Mouse (Mus musculus) thymus, adult 2 months (tissue): ENCODE data around the gene Nxph4. TPM values are rescaled to one million over a fixed set of nuclear protein-coding genes. Genes with fewer than 3 reads are reported as not detected.
A peak's percentile ranks its signal among the peaks of the same experiment; 100 is the strongest.

ENCODE experiments used
- DNase-seq: peaks from one replicate; pipeline ENCODE4 v3.0.0; 2021
- H3K27ac ChIP-seq: fragments of 200-500 bp; 2 replicates; pipeline ENCODE4 v1.5.1; 2012; ENCODE audit warnings: low read length, control low read depth; ENCODE audit not compliant: control insufficient read depth, insufficient read depth
- H3K27me3 ChIP-seq: fragments of 200-500 bp; 2 replicates; pipeline ENCODE4 v1.6.1; 2012; ENCODE audit warnings: mild to moderate bottlenecking, low read length, moderate library complexity, mixed read lengths; ENCODE audit not compliant: control insufficient read depth, insufficient read depth
- H3K36me3 ChIP-seq: fragments of 200-500 bp; 2 replicates; pipeline ENCODE4 v1.6.1; 2012; ENCODE audit warnings: mild to moderate bottlenecking, low read length, moderate library complexity; ENCODE audit not compliant: control insufficient read depth, insufficient read depth
- H3K4me1 ChIP-seq: fragments of 200-500 bp; replicated peaks from 2 replicates; pipeline ENCODE4 v1.6.1; 2012; ENCODE audit warnings: low read length; ENCODE audit not compliant: control insufficient read depth, insufficient read depth
- H3K4me3 ChIP-seq: fragments of 200-500 bp; 2 replicates; pipeline ENCODE4 v1.5.1; 2012; ENCODE audit warnings: mild to moderate bottlenecking, low read length, control low read depth, moderate library complexity; ENCODE audit not compliant: control insufficient read depth, insufficient read depth
- CTCF ChIP-seq: fragments of 200-500 bp; IDR thresholded peaks from 2 replicates; pipeline ENCODE4 v1.5.1; 2012; ENCODE audit warnings: mild to moderate bottlenecking, control low read depth, low read length, moderate library complexity, borderline replicate concordance; ENCODE audit not compliant: control insufficient read depth, poor library complexity, insufficient read depth; ENCODE audit errors: extremely low read depth
- POLR2A ChIP-seq: fragments of 200-500 bp; IDR thresholded peaks from 2 replicates; pipeline ENCODE4 v1.6.1; 2012; ENCODE audit warnings: mild to moderate bottlenecking, low read length, control low read depth, moderate library complexity; ENCODE audit not compliant: control insufficient read depth, poor library complexity, insufficient read depth; ENCODE audit errors: extremely low read depth
- WGBS: fragments of 180-500 bp; shearing (Covaris S2); methylation state at CpG from one replicate; pipeline ENCODE4 v1.1.7; 2018; 5-methylcytosine and 5-hydroxymethylcytosine counted together
- polyA plus RNA-seq: library from polyadenylated mRNA; depleted of rRNA; stranded (reverse); fragments of >200 nt; gene quantifications from 2 replicates; pipeline ENCODE4 v1.2.3, GENCODE M21; 2012; rRNA removed

Nxph4 gene
- polyA plus RNA-seq = 0.06 and 0.20 TPM in 2 replicates

DNA sequence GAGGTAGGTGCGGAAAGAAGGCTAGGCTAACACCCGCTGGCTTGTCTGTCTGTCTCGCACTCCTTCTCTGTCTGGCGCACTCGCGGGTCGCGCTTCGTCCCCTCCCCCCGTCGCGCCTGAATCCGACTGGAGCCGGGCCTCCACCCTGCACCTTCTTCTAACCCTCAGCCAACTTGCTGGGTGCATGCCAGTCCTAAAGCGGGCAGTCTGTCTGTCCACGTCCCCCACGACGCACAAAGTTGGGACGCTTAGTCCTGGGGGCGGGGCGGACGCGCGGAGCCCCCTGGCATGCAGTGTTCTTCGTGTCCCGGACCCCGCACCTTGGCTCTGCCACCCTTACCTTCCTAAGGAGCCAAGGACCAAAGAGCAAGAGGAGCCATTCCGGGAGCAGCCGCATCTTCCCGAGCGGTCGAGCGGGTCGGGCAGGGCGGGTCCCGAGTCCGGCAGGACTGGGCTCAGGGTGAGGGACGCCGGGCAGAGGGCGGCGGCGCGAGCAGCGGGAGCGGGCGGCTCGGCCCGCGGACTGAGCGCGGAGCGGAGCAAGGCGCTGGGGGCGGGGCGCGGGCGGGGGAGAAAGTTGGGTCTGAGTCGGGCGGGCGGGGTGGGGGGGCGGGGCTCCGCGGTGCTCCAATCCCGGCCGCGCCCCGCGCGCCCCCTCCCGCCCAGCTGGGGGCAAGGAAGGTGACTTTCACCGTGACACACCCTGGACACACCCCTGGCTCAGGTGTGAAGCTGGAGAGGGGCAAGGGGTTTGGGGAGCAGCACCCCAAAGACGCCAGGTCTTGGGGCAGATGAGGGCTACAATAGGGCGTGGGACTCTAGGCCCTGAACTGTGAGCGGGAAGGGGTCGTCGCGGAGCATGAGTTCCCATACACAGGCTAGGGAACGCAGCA is at the start of gene Nxph4:
Gene Nxph4 (minus strand): TSS at position 524 of the 893 bp plus-strand sequence.
- H3K4me1 ChIP-seq = peaks cover 10% of the 10 kb centered on the region
- TF ChIP-seq CTCF (no peak), POLR2A (no peak)
- H3K36me3 ChIP-seq = no peaks in the 10 kb centered on the region
- H3K27me3 ChIP-seq = peaks cover 43% of the 10 kb centered on the region
- no peak within 1 kb of the TSS for H3K27ac ChIP-seq
- H3K4me3 ChIP-seq = peak within 1 kb of the TSS; percentile 22
- WGBS = 2% methylated on average over 76 of the region's 78 CpGs
- DNase-seq = no peak

DNA sequence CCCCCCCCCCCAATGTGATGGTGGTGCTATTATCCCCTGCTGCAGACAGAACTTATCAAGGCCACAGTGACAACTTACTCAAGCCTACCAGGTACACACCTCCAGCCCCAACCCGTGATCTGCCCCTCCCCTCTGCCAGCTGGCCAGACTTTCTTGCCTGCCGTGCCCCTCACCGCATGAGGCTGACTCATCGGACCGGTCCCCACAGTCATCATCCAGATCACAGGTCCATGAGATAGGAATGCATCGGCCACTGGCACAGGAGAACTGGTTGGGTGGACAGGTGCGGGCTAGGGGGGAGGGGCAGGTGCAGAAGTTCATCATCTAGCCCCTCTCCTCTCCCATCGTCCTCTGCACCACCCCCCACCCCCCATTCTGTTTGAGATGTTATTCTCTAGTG is 49.3 kb upstream of the Nxph4 start:
- no peak for TF ChIP-seq CTCF
- TF ChIP-seq POLR2A = no peak
- Histone ChIP-seq H3K27ac (no peak overlapping the region), H3K4me3 (no peak overlapping the region), H3K36me3 (no peaks in the 10 kb centered on the region), H3K4me1 (peaks cover 5% of the 10 kb centered on the region), H3K27me3 (no peaks in the 10 kb centered on the region)
- 93% methylated on average over 8 of the region's 8 CpGs for WGBS
- DNase-seq = no peak

DNA sequence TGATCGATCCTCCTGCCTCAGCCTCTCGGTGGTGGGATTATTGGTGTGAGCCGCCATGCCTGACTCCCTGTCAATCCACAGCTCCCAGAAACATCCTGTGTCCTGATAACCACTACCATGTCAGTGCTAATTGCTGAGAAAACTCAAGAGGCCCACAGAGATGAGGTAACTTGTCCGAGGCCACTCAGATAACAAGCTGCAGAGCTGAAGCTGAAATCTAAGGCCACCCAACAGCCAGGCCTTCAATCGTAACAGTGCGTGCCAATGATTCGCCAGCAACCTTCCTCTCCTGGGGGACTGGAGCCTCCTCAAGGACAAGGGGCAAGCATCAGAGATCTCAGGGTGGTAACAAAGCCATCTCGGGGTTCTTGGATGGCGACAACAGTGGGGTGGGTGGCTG is 46.9 kb upstream of the Nxph4 start:
- 98% methylated on average over 9 of the region's 9 CpGs for WGBS
- DNase-seq = no peak
- Histone ChIP-seq H3K27me3 (no peaks in the 10 kb centered on the region), H3K4me1 (no peaks in the 10 kb centered on the region), H3K36me3 (no peaks in the 10 kb centered on the region), H3K27ac (no peak overlapping the region), H3K4me3 (no peak overlapping the region)
- TF ChIP-seq POLR2A (no peak), CTCF (no peak)

DNA sequence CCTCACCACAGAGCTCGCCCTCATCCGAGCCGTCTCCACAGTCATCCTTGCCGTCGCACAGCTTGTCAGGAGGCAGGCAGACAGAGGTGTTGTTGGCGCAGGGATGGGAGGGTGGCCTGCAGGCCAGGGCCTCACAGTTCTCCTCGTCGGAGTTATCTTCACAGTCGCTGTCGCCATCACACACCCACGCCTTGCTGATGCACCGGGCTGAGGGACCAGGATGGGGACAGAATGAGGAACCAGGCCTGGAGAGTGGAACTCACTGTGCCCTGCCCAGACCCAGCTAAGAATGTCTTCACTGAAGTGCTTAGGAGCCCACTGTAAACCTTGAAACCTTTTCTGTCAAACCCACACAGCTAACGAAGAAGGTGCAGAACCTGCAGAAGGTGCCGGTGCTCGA is 43.6 kb upstream of the Nxph4 start:
- Histone ChIP-seq H3K27ac (no peak overlapping the region), H3K36me3 (no peaks in the 10 kb centered on the region), H3K27me3 (no peaks in the 10 kb centered on the region), H3K4me3 (no peak overlapping the region), H3K4me1 (no peaks in the 10 kb centered on the region)
- TF ChIP-seq CTCF = no peak
- TF ChIP-seq POLR2A = no peak
- 96% methylated on average over 15 of the region's 15 CpGs for WGBS
- DNase-seq = no peak

DNA sequence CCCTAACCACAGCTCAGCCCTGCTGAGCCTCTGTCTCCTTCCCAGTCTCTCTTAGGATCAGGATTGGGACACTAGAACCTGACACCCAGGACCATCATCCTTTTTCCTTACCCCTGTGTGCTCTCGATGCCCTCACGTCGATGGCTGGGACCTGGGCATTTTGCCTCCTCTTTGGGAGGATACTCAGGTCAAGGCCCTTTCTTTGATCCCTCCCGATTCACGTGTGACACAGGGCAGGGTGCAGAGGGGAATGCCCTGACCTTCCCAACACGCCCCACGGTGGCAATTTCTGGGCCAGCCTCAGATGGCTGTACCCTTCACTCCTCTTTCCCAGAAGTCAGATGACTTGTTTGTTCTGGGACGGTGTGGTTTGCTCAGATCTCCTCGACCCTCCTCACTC is 42.8 kb upstream of the Nxph4 start:
- no peak for DNase-seq
- TF ChIP-seq POLR2A (no peak), CTCF (no peak)
- Histone ChIP-seq H3K4me1 (no peaks in the 10 kb centered on the region), H3K36me3 (no peaks in the 10 kb centered on the region), H3K4me3 (no peak overlapping the region), H3K27ac (no peak overlapping the region), H3K27me3 (no peaks in the 10 kb centered on the region)
- WGBS = 86% methylated on average over 9 of the region's 9 CpGs

DNA sequence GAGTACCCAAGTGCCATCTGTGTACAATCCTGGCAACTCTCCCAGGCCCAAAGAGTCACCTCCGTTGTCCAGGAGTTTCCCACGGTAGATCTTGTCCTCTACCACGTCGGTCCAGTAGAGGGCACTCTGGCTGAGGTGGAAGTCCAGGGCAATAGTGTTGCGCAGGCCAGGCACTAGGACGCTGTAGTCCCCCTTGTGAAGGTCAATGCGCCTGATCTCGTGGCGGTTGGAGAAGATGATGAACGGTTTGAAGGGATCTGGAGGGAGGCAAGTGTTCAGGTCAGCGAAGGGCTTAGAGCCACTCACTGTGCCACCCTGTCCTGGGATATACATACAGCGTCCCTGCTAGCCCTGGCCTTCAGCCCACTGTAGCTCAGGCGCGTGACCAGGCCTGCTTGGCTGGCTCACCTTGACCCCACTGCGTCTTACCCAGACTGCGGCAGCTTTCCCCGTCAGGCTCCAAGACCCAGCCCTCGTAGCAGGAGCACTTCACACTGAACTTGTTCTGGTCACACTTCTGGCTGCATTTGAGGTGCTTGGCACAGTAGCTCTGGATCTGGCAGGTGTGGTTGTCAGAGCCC is 42.1 kb upstream of the Nxph4 start:
- TF ChIP-seq CTCF (peak; percentile 68; the same call in 1 of the 2 replicates), POLR2A (no peak)
- Histone ChIP-seq H3K36me3 (no peaks in the 10 kb centered on the region), H3K4me3 (no peak overlapping the region)

DNA sequence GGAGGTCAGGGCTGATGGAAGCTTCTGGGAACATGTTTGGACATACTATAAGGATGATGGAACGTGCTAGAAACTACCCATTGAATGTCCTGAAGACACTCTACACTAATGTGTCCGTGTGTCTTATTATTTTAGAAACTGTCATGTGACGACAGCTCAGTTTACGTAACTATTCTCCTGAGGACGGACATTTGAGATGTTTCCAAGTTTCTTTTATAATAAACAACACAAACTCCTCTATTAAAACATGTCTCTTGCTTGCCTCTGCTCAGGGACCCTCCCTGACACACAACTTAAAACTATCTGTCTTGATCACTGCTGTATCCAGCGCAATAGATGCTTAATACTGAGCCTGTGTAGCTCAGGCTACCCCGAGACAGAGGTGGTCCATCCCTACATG is 41.4 kb upstream of the Nxph4 start:
- DNase-seq = no peak
- H3K27me3 ChIP-seq = no peaks in the 10 kb centered on the region
- TF ChIP-seq CTCF = no peak
- no peak for TF ChIP-seq POLR2A
- WGBS = 92% methylated on average over 7 of the region's 7 CpGs
- H3K4me3 ChIP-seq = no peak overlapping the region
- no peaks in the 10 kb centered on the region for H3K36me3 ChIP-seq
- H3K27ac ChIP-seq = no peak overlapping the region
- H3K4me1 ChIP-seq = no peaks in the 10 kb centered on the region

More for the DNA sequence above, 42.1 kb upstream of the Nxph4 start:
- DNase-seq = peak; percentile 53
- no peak overlapping the region for H3K27ac ChIP-seq
- H3K4me1 ChIP-seq = no peaks in the 10 kb centered on the region
- H3K27me3 ChIP-seq = no peaks in the 10 kb centered on the region
- 64% methylated on average over 18 of the region's 18 CpGs for WGBS
